Mouse (Mus musculus): ENCODE results near the gene Atxn2. TPM values are rescaled to one million over a fixed set of nuclear protein-coding genes. Genes with fewer than 3 reads are reported as not detected.
A peak's percentile ranks its signal among the peaks of the same experiment; 100 is the strongest.

Gene Atxn2
- polyA plus RNA-seq, 1 experiment from 2014 or later, result 46.8 TPM

GRCm38 (mm10) chr5:121849478-121850349 lies 138.6 kb downstream of the Atxn2 start:
- no peak for DNase-seq (ENCODE audit: low spot score)
- Histone ChIP-seq H3K27ac (peak overlapping the region; percentile 92), H3K4me1 (peaks cover 43% of the 10 kb centered on the region), H3K9me3 (no peaks in the 10 kb centered on the region), H3K4me3 (peak overlapping the region; percentile 79), H3K36me3 (peaks cover 36% of the 10 kb centered on the region), H3K27me3 (ENCODE audit: insufficient read depth, poor library complexity, severe bottlenecking) (peaks cover 14% of the 10 kb centered on the region; the same call in 1 of the 2 replicates)
- 39% methylated on average over 20 of the region's 20 CpGs for WGBS

DNA sequence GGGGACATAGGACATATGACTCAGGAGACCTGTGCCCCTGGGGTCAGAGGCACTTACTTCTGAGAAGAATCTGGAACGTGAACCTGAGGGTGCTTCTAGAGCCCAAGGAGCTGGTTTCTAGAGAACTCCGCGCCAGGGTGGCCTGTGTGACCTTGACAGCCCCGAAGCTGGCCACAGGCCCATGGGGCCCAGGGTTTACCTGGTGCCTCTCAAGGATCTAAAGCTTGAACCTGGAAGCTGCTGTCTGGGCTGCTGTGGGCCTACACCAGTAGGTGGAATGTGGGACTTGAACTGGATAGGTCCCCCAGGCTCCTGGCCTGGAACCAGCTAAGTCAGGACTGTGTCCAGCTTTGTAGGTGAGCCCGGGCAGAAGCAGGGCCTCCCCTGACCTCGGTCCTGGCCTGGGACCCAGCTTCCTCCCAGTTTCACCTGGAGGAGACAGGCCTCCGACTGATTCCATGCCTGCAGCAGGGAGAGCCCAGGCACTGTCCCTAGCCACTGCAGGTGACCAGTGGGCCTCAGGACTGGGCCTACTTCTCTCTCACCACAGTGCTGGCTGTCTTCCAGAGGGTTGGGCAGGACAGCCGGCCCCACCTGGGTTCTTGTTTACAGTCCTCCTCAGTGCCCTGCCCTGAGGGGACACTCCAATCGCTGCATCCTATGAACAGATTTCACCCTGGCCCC lies 142.4 kb downstream of the Atxn2 start:
- Histone ChIP-seq H3K27me3 (ENCODE audit: insufficient read depth, poor library complexity, severe bottlenecking) (no peaks in the 10 kb centered on the region), H3K4me3 (no peak overlapping the region), H3K27ac (no peak overlapping the region), H3K9me3 (no peaks in the 10 kb centered on the region), H3K4me1 (peaks cover 37% of the 10 kb centered on the region), H3K36me3 (peaks cover 60% of the 10 kb centered on the region)
- DNase-seq (ENCODE audit: low spot score), result no peak
- 88% methylated on average over 9 of the region's 9 CpGs for WGBS

GRCm38 (mm10) chr5:121854768-121855167 lies 143.6 kb downstream of the Atxn2 start:
- H3K4me1 ChIP-seq, result peaks cover 32% of the 10 kb centered on the region
- DNase-seq (ENCODE audit: low spot score), result no peak
- H3K27ac ChIP-seq, result no peak overlapping the region
- H3K9me3 ChIP-seq, result no peaks in the 10 kb centered on the region
- H3K27me3 ChIP-seq (ENCODE audit: insufficient read depth, poor library complexity, severe bottlenecking), result no peaks in the 10 kb centered on the region
- no peak overlapping the region for H3K4me3 ChIP-seq
- 83% methylated on average over 10 of the region's 10 CpGs for WGBS
- H3K36me3 ChIP-seq, result peaks cover 63% of the 10 kb centered on the region

DNA sequence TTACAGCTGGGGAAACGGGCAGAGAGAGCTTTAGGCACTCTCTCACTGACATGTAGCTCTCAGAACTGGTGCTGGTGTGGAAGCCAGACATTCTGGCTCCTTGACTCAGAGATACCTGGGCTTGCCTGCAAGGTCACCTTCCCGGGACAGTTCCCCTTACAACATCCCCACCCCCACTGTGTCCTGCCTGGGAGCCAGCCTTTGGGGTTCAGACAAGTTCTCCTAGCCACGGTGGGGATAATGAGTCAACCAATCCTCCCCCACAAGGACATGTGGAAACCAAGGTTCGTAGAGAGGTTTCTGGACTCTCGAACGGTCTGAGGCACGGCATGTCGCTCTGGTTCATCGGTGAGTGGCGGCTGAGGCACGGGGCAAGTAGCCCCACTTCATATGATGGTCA lies 145.6 kb downstream of the Atxn2 start:
- DNase-seq (ENCODE audit: low spot score), result no peak
- H3K4me1 ChIP-seq, result peaks cover 14% of the 10 kb centered on the region
- H3K27ac ChIP-seq, result peak overlapping the region; percentile 24; the same call in 1 of the 2 replicates
- 75% methylated on average over 11 of the region's 11 CpGs for WGBS
- H3K36me3 ChIP-seq, result peaks cover 71% of the 10 kb centered on the region
- no peak overlapping the region for H3K4me3 ChIP-seq
- no peaks in the 10 kb centered on the region for H3K27me3 ChIP-seq (ENCODE audit: insufficient read depth, poor library complexity, severe bottlenecking)
- peaks cover 8% of the 10 kb centered on the region for H3K9me3 ChIP-seq

- Histone ChIP-seq H3K27me3 (ENCODE audit: insufficient read depth, poor library complexity, severe bottlenecking) (no peaks in the 10 kb centered on the region), H3K9me3 (peaks cover 8% of the 10 kb centered on the region), H3K4me1 (peaks cover 14% of the 10 kb centered on the region), H3K27ac (no peak overlapping the region), H3K4me3 (no peak overlapping the region), H3K36me3 (peaks cover 57% of the 10 kb centered on the region)
- 87% methylated on average over 12 of the region's 12 CpGs for WGBS
- DNase-seq (ENCODE audit: low spot score), result no peak
Measured at GRCm38 (mm10) chr5:121858427-121858826, 147.3 kb downstream of the Atxn2 start.

DNA sequence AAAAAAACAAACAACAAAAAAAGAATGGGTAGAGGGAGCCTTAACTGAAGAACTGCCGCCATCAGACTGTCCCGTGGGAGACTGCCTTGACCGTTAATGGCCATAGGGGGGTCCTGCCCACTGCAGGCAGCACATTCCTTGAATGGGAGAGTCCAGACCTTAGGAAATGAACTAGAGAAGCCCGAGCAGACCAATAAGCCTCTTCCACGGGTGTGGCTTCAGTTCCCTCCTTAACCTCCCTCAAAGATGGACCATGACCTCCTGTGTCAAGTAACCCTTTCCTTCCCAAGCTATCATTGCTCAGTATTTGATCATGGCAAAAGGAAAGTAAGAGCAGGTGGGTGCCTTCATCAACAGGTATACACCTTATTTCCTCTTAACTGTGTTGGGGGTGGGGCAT lies 150.8 kb downstream of the Atxn2 start:
- no peak overlapping the region for H3K27ac ChIP-seq
- H3K4me3 ChIP-seq, result no peak overlapping the region
- H3K36me3 ChIP-seq, result peaks cover 33% of the 10 kb centered on the region
- peaks cover 8% of the 10 kb centered on the region for H3K4me1 ChIP-seq
- H3K9me3 ChIP-seq, result peaks cover 8% of the 10 kb centered on the region
- 0 out of 2 replicates have a peak, but pooled peaks cover 3% of the 10 kb centered on the region for H3K27me3 ChIP-seq (ENCODE audit: insufficient read depth, poor library complexity, severe bottlenecking)
- DNase-seq (ENCODE audit: low spot score), result no peak
- WGBS, result 52% methylated on average over 5 of the region's 5 CpGs

GRCm38 (mm10) chr5:121864330-121864729 lies 153.2 kb downstream of the Atxn2 start:
- 8% methylated on average over 7 of the region's 11 CpGs for WGBS
- H3K4me3 ChIP-seq, result peak overlapping the region; percentile 43

More at GRCm38 (mm10) chr5:121864330-121864729, 153.2 kb downstream of the Atxn2 start:
- H3K4me1 ChIP-seq, result peaks cover 8% of the 10 kb centered on the region
- peaks cover 36% of the 10 kb centered on the region for H3K36me3 ChIP-seq
- peak overlapping the region; percentile 70; the same call in 1 of the 2 replicates for H3K27ac ChIP-seq
- peaks cover 16% of the 10 kb centered on the region for H3K27me3 ChIP-seq (ENCODE audit: insufficient read depth, poor library complexity, severe bottlenecking)
- no peak for DNase-seq (ENCODE audit: low spot score)
- peaks cover 8% of the 10 kb centered on the region for H3K9me3 ChIP-seq

Small RNA genes within 50 kb of the gene (microRNA-seq; reads per million reads assigned to microRNA genes)
- 1.0 reads per million for gene Mir7031

Other genes starting within 250 kb of the Atxn2 start
- gene Adam1b, start 207.9 kb upstream of the Atxn2 start, polyA plus RNA-seq (2016; fragmentation: Nextera tagmentation; extraction: Ambion mirVana), result 0.15 and 0.18 TPM in 2 replicates
- gene Adam1a, start 165.9 kb upstream of the Atxn2 start, polyA plus RNA-seq (2016; fragmentation: Nextera tagmentation; extraction: Ambion mirVana), result 0.78 and 1.4 TPM in 2 replicates
- not detected in 2 replicates for gene Gm42878, start 165.9 kb upstream of the Atxn2 start, polyA plus RNA-seq (2016; fragmentation: Nextera tagmentation; extraction: Ambion mirVana)
- 36.0 and 38.5 TPM in 2 replicates for gene Mapkapk5, start 165.4 kb upstream of the Atxn2 start, polyA plus RNA-seq (2016; fragmentation: Nextera tagmentation; extraction: Ambion mirVana)
- gene Aldh2, start 117.5 kb upstream of the Atxn2 start, polyA plus RNA-seq (2016; fragmentation: Nextera tagmentation; extraction: Ambion mirVana), result 59.9 and 90.3 TPM in 2 replicates
- 4.7 and 6.1 TPM in 2 replicates for gene Acad12, start 92.4 kb upstream of the Atxn2 start, polyA plus RNA-seq (2016; fragmentation: Nextera tagmentation; extraction: Ambion mirVana)
- 1.5 and 2.6 TPM in 2 replicates for gene Acad10, start 50.8 kb upstream of the Atxn2 start, polyA plus RNA-seq (2016; fragmentation: Nextera tagmentation; extraction: Ambion mirVana)
- gene Brap, start 50.8 kb upstream of the Atxn2 start, polyA plus RNA-seq (2016; fragmentation: Nextera tagmentation; extraction: Ambion mirVana), result 33.2 and 35.5 TPM in 2 replicates
- 15.3 and 18.2 TPM in 2 replicates for gene Sh2b3, start 126.3 kb downstream of the Atxn2 start, polyA plus RNA-seq (2016; fragmentation: Nextera tagmentation; extraction: Ambion mirVana)
- gene Pheta1, start 137.6 kb downstream of the Atxn2 start, polyA plus RNA-seq (2016; fragmentation: Nextera tagmentation; extraction: Ambion mirVana), result 20.1 and 32.4 TPM in 2 replicates

Measured in heart, embryonic 10.5 days (tissue).